Mouse (Mus musculus): Measurements from ENCODE around the gene Saa2.
A peak's percentile ranks its signal among the peaks of the same experiment; 100 is the strongest.
"Not testable (repeated sequence)": the region's sequence is repeated elsewhere in the genome, so short reads cannot be mapped to it uniquely, and the experiment has no call there.

Gene Saa2

GRCm38 (mm10) chr7:46751490-46751889 lies at the start of gene Saa2:
Gene Saa2 (plus strand): TSS chr7:46751790.
- no peak for DNase-seq (ENCODE audit: low read depth, low spot score)

DNA sequence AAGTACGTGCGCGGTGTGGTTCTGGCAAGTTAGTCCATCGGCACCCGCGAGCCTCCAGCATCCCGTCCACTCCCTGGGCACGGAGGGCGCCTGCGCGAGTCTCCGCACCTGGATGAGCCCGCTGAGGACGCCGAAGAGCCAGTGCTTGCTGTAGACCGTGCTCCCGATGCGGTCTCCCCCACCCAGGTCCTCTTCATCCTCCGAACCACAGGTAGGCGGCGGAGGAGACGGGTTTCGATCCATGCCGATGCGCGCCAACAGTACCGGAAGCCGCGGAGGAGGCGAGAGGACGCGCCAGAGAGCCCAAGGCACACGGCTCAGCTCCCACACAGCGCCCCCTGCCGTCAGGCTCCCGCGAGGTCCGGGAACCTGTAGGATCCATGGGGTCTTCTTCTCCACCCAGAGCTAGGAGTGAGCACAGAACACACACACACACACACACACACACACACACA lies 41.2 kb upstream of the Saa2 start, which contains the start of gene Saal1:
Gene Saal1, minus strand, starts transcription at position 291 of the 455 bp plus-strand sequence.
- DNase-seq (ENCODE audit: low read depth, low spot score), result peak; percentile 93

- DNase-seq (ENCODE audit: low read depth, low spot score), result no peak
Observed at GRCm38 (mm10) chr7:46712250-46712649, 39.3 kb upstream of the Saa2 start.

- peak; percentile 65 for DNase-seq (ENCODE audit: low read depth, low spot score)
Observed at GRCm38 (mm10) chr7:46714518-46714917, 37.1 kb upstream of the Saa2 start.

- DNase-seq (ENCODE audit: low read depth, low spot score), result no peak
Observed at GRCm38 (mm10) chr7:46715600-46715999, 36.0 kb upstream of the Saa2 start, which contains the start of gene Saa3. Gene Saa3 (minus strand): TSS chr7:46715700.

DNA sequence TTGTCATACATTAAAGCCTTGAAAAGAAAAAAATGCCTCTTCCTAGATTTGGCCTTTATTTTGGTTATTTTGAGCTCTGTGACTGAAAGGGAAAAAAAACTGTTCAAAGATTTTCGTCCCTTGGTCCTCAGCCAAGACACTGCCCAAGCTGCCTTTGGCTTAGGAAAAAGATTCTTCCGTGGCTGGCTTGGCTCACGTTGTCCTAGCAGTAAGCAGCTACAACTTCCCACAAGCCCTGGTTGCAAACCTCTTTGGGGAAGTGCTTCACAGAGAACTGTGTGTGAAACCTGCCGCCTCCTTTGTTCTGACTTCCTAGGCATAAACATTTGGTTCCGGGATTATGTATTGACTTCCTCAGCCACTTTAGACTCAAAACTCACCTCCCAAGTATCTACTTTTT lies 34.7 kb upstream of the Saa2 start:
- DNase-seq (ENCODE audit: low read depth, low spot score), result no peak

- DNase-seq (ENCODE audit: low read depth, low spot score), result no peak
Observed at GRCm38 (mm10) chr7:46718591-46719270, 32.9 kb upstream of the Saa2 start.

DNA sequence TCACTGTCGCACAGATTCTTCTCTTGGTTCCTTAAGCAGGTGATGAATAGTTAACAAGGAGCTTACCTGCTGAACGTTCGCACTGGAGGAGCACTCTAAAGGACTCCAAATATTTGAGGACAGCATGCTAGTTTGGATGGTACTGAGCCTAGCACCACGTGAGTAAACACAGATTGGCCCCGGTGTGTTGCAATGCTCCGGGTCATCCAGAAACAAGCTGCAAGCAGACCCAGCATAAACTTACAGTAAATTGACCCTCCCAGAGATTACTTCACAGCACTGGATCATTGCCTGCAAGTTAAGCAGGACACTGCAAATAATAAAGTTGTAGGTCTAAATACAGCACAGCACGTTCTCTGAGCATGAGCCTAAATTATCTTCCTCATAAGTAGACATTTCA lies 32.1 kb upstream of the Saa2 start:
- no peak for DNase-seq (ENCODE audit: low read depth, low spot score)

- DNase-seq (ENCODE audit: low read depth, low spot score), result no peak
Observed at GRCm38 (mm10) chr7:46720460-46720859, 31.1 kb upstream of the Saa2 start.

DNA sequence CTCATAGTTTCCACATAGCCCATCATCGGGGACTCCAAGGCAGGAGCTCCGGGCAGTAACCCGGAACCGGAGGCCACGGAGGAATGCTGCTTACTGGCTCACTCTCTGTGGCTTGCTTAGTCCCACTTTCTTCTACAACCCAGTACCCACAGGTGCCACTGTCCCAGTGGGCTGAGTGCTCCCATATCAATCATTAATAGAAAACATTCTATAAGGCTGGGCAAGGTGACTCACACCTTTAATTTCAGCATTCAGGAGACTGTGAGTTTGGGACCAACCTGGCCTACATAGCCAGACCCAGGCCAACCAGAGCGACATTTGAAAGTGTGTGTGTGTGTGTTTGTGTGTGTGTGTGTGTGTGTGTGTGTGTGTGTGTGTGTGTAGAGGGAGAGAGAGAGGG lies 28.2 kb upstream of the Saa2 start:
- DNase-seq (ENCODE audit: low read depth, low spot score), result no peak

DNA sequence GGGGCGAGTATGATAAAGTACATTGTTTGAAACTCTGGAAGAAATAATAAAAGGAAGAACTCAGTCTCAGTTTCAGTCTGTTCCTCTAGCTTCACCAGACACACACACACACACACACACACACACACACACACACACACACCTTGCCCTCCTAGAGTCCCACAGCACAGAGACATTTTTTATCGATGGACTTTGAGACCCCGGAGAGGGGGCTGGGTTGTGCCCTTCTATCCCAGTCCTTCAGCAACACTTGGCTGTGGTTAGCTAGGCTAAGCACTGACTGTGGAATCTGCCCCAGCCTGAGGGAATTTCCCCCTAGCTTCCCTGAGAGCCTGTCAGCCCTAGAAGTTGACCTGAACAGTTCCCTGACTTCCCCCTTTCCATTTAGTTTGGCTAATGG lies 27.7 kb upstream of the Saa2 start:
- no peak for DNase-seq (ENCODE audit: low read depth, low spot score)

GRCm38 (mm10) chr7:46724396-46724795 lies 27.2 kb upstream of the Saa2 start:
- no peak for DNase-seq (ENCODE audit: low read depth, low spot score)

GRCm38 (mm10) chr7:46727584-46727983 lies 24.0 kb upstream of the Saa2 start:
- no peak for DNase-seq (ENCODE audit: low read depth, low spot score)

- DNase-seq (ENCODE audit: low read depth, low spot score), result no peak
Observed at GRCm38 (mm10) chr7:46732458-46732857, 19.1 kb upstream of the Saa2 start, which contains the start of gene Saa4. Gene Saa4 (minus strand): TSS chr7:46732603.

GRCm38 (mm10) chr7:46734983-46735382 lies 16.6 kb upstream of the Saa2 start:
- no peak for DNase-seq (ENCODE audit: low read depth, low spot score)

DNA sequence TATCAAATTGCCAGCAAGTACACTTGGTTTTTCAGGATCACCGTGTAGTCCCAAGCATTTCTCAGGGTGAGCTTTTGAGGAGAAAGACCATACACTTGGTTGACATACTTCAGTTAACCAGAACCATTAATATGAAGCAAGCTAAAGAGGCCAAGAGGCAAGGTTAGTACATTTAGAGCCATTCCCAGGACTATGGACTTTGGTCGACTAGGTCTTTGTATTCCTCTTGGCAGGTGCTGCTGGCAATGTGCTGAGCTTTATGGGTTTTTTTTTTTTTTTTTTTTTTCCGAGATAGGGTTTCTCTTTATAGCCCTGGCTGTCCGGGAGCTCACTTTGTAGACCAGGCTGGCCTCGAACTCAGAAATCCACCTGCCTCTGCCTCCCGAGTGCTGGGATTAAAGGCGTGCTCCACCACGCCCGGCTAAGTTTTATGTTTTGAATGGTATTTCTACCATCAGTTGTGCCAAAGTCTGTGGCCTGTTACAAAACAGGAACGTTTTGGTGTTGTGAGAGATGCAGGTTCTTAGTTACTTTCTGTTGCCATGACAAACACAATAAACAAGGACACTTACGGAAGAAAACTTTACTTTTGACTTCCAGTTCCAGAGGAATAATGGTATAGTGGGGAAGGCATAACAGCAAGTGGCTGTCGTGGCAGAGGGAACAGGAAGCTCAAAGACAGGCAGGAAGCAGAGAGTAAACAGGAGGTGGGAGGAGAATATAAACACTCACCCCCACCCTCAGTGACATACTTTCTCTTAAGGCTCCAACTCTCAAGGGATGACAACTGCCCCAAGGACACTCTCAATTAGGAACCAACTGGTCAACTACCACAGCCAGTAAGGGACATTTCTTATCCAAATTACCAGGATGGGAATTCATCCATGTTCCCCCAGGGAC lies 12.8 kb upstream of the Saa2 start:
- no peak for DNase-seq (ENCODE audit: low read depth, low spot score)

DNA sequence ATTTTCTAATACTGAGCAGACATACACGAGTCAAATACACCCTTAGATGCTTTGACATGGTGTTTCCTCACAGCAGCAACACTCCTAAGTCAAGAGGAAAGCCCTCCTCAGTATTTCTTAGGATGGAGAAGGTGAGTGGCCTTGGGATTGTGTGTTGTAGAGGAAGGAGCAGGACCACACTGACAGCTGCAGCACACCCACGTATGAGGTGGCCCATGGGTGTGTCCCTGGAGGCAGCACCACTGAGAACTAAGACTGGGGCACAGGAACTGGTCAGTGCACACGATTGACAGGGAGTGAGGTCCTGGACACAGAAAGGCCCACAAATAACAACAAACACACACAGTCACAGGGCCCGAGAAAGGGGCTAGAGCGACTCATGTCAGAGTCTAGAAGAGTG lies 11.5 kb upstream of the Saa2 start:
- DNase-seq (ENCODE audit: low read depth, low spot score), result not testable (repeated sequence)

DNA sequence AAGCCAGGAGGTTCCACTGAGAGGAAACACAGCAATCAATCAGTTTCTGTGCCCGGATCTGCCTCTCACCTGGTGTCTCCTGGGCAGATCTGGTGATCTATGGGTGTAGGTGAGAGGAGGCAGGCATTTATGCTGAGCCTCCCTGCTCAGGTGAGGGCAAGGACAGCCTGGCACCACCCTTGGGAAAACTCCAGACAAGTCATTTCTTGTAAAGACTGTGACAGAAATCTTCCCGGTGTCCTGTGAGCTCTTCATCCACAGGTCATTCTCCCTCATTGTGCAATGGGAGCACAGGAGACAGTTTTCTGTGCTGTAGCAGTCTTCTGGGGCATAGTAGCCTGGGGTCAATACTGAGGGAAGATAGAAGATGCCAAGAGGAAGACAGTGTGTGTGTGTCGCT lies 8.7 kb upstream of the Saa2 start, which contains the start of gene Saa1:
Gene Saa1, minus strand, starts transcription at position 101 of the 400 bp plus-strand sequence.
- DNase-seq (ENCODE audit: low read depth, low spot score), result not testable (repeated sequence)

DNA sequence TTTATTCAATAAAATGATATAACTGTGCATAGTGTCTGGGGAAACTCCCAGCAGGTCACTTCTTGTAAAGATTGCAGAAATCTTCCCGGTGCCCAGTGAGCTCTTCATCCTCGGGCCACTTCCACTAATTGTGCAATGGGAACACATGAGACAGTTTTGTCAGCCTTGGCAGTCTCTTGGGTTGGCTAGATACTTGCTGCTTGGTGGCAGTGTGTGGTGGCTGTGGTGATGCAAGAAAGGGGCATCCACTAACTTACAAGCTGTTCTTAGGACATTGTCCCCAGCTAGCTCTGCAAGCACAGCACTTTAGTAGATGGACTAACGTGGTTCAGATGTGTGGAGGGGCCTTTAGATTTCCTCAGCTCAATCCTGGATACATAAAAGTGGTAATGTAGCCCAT lies 5.8 kb upstream of the Saa2 start:
- no peak for DNase-seq (ENCODE audit: low read depth, low spot score)

DNA sequence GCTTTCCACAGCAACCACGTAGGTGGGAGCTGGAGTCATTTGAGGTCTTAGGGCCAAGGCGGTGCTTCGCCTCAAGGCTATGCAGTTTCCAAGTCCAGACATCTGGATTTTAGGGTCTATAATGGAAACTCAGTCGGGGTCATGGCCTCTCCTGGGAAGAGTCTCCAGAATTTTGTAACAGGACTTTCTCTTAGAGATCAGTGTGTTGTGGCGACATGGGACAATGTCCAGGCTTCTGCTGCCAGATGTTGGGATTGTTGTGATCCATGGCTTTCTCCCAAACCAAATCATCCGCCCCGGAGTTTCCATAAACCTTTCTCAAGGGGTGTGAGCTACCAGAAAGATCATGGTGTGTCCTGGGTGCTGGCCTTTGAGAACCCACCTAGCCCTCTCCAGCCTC lies 5.2 kb upstream of the Saa2 start:
- no peak for DNase-seq (ENCODE audit: low read depth, low spot score)

DNA sequence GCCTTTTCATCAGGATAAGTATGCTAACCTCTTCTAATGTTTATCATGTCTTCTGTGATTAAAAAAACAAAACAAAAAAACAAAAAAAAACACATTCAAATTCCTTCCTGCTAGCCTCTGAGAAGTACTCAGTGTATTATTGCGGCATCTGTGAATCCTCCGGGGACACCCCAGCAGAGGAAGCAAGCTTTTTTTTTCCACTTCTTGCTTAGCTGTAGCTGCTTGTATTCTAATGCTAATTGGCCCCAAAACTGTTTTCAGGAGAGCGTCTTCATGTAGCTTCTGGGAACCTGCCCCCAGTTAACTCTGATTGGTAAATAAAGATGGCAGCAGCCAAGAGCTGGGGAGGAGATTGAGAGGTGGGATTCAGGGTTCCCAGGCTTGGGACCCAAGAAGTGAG lies 3.1 kb upstream of the Saa2 start:
- no peak for DNase-seq (ENCODE audit: low read depth, low spot score)

DNA sequence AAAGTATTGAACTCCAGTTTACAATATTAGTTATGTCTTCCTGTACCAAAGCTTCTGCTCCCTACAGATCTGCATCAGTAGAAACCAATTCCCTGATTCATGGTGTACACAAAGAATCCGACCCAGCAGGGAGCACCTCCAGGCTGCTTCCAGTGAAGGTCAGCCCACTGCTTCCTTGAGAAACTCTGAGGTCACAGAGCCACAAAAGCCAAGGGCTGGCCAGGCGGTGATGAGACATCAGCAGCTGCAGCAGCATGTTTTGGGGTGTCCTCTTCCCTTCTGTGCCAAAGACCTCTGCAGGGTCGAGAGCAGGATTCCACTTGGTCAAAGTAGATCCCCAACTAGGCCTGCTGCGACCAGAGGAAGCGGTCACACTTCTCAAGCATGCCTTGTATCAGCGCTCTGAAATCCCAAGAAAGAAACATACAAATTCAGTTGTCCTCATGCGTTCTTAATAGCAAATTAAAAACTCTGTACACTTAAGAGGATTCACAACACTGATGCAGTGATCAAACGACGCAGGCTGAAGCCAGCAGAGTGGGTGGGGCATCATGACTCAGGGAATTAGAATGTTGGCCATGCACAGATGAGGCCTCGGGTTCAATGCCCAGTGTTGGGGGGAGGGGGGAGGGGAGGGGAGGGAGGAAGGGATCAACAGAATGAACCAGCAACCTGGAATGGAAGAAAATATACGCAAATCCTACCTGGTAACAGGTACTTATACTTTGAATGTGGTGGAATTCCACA lies 9.6 kb downstream of the Saa2 start:
- no peak for DNase-seq (ENCODE audit: low read depth, low spot score)
